In the genomic region with DNA sequence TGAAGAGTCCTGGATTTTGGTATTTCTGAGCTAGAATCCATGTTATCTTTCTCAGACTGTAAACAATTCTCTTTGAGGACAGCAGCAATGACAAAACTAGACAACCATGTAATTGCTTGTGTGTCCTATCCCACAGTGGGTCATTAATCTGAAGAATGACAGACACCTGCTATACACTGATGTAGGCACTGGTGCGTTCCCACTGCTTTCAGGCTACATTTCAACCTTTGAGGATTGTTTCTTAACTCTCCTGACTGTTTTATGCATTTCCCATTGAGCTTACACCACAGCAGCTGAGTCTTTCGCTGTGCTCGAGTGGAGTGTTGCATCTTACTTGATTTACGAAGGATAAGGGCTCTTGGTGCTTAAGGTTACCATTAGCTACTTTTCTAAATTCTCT, we compare ENCODE assay signal across 24 mouse cellular contexts.
A peak's percentile ranks its signal among the peaks of the same experiment; 100 is the strongest.
DNase-seq lines count a peak whose midpoint lies in the region; ATAC-seq lines count a peak whose summit lies in the region.
"Had no signal": no experiment of that assay in that cellular context is flagged by ENCODE, and none has a peak within 500 bp of the region (broad histone marks: within the 10 kb centered on the region; RNA-seq: fewer than 3 reads in every experiment).

No protein-coding gene starts in this region.

- intact Hi-C loops in heart, postnatal 14 days (cut with DNase I), result loop anchor here (2.0 to 5.0 kb wide), 4 partner anchors 90 to 440 kb away; no protein-coding TSS in a partner anchor

- DNase-seq in heart, embryonic 10.5 days (ENCODE audit: low spot score), result peak; percentile 31
- DNase-seq in heart, postnatal 14 days, result no peak
- DNase-seq in kidney, postnatal 25 days, result no peak
- no peak for DNase-seq in neural tube, embryonic 11.5 days (ENCODE audit: low spot score)
- DNase-seq in neural tube, embryonic 10.5 days (ENCODE audit: extremely low spot score, low spot score), result no peak
- DNase-seq in layer of hippocampus, adult 18-20 months (ENCODE audit: low spot score in 2 of 2), result no peak
- DNase-seq: adrenal gland, adult 2 months; adrenal gland, postnatal 14 days; cerebellum, adult 11 months; cerebellum, adult 2 months; cerebellum, adult 9-11 months; cerebellum, postnatal 25 days; gastrocnemius, postnatal 10 days; gastrocnemius, postnatal 36 days had no signal

- no peak overlapping the region for H3K4me3 ChIP-seq in heart, embryonic 10.5 days
- no peak overlapping the region for H3K4me3 ChIP-seq in kidney, embryonic 16.5 days (ENCODE audit: low read length)
- H3K4me3 ChIP-seq in neural tube, embryonic 11.5 days (ENCODE audit: low read depth, low read length), result no peak overlapping the region
- H3K4me3 ChIP-seq: embryonic facial prominence, embryonic 12.5 days; embryonic facial prominence, embryonic 15.5 days; forebrain, embryonic 12.5 days; heart, embryonic 12.5 days; heart, embryonic 15.5 days; hindbrain, embryonic 12.5 days; hindbrain, embryonic 15.5 days had no signal

- H3K4me2 ChIP-seq in kidney, embryonic 16.5 days (replicated peaks; ENCODE audit: low read depth, low read length), result no peak overlapping the region
- H3K4me2 ChIP-seq in neural tube, embryonic 11.5 days (ENCODE audit: low read depth), result no peak overlapping the region
- H3K4me2 ChIP-seq: embryonic facial prominence, embryonic 12.5 days; embryonic facial prominence, embryonic 15.5 days; forebrain, embryonic 12.5 days; heart, embryonic 12.5 days; heart, embryonic 15.5 days; hindbrain, embryonic 12.5 days; hindbrain, embryonic 15.5 days had no signal

- no peaks in the 10 kb centered on the region for H3K36me3 ChIP-seq in heart, embryonic 10.5 days
- no peaks in the 10 kb centered on the region for H3K36me3 ChIP-seq in kidney, embryonic 16.5 days (ENCODE audit: insufficient read depth, low read length)
- no peaks in the 10 kb centered on the region for H3K36me3 ChIP-seq in neural tube, embryonic 11.5 days (ENCODE audit: control insufficient read depth, insufficient read depth, low read length)
- H3K36me3 ChIP-seq: embryonic facial prominence, embryonic 12.5 days; embryonic facial prominence, embryonic 15.5 days; forebrain, embryonic 12.5 days; heart, embryonic 12.5 days; heart, embryonic 15.5 days; hindbrain, embryonic 12.5 days; hindbrain, embryonic 15.5 days had no signal

- WGBS in heart, embryonic 10.5 days, result 84% methylated on average over 4 of the region's 4 CpGs
- WGBS in kidney, embryonic 16.5 days, result 29% methylated on average over 4 of the region's 4 CpGs
- WGBS in neural tube, embryonic 11.5 days, result 51% methylated on average over 4 of the region's 4 CpGs

- H3K27ac ChIP-seq in heart, embryonic 10.5 days, result no peak overlapping the region
- H3K27ac ChIP-seq in kidney, embryonic 16.5 days (ENCODE audit: low read length), result no peak overlapping the region
- no peak overlapping the region for H3K27ac ChIP-seq in neural tube, embryonic 11.5 days (ENCODE audit: low read depth, low read length)
- H3K27ac ChIP-seq: embryonic facial prominence, embryonic 12.5 days; embryonic facial prominence, embryonic 15.5 days; forebrain, embryonic 12.5 days; heart, embryonic 15.5 days; hindbrain, embryonic 12.5 days; hindbrain, embryonic 15.5 days had no signal

- no peak overlapping the region for H3K9ac ChIP-seq in kidney, embryonic 16.5 days (replicated peaks; ENCODE audit: low read length)
- H3K9ac ChIP-seq in neural tube, embryonic 11.5 days (ENCODE audit: low read length), result no peak overlapping the region
- H3K9ac ChIP-seq: embryonic facial prominence, embryonic 12.5 days; embryonic facial prominence, embryonic 15.5 days; forebrain, embryonic 12.5 days; heart, embryonic 12.5 days; heart, embryonic 15.5 days; hindbrain, embryonic 12.5 days; hindbrain, embryonic 15.5 days had no signal

- ATAC-seq in kidney, embryonic 16.5 days (ENCODE audit: low FRiP score, low TSS enrichment), result peak; percentile 53; the same call in 1 of the 2 replicates
- ATAC-seq in neural tube, embryonic 11.5 days (ENCODE audit: insufficient read depth, low FRiP score, low TSS enrichment), result peak; percentile 56; the same call in 1 of the 2 replicates
- ATAC-seq: CD4-positive, CD25-positive, alpha-beta regulatory T cell, adult 4 months; forebrain, embryonic 16.5 days had no signal

- no peaks in the 10 kb centered on the region for H3K9me3 ChIP-seq in heart, embryonic 10.5 days
- H3K9me3 ChIP-seq in kidney, embryonic 16.5 days (ENCODE audit: low read length), result no peaks in the 10 kb centered on the region
- no peaks in the 10 kb centered on the region for H3K9me3 ChIP-seq in neural tube, embryonic 11.5 days (ENCODE audit: control insufficient read depth, low read length)
- H3K9me3 ChIP-seq: embryonic facial prominence, embryonic 12.5 days; embryonic facial prominence, embryonic 15.5 days; forebrain, embryonic 12.5 days; heart, embryonic 12.5 days; heart, embryonic 15.5 days; hindbrain, embryonic 12.5 days; hindbrain, embryonic 15.5 days had no signal

- H3K4me1 ChIP-seq in heart, embryonic 10.5 days, result no peaks in the 10 kb centered on the region
- H3K4me1 ChIP-seq in kidney, embryonic 16.5 days (ENCODE audit: insufficient read depth, low read length), result peaks cover 13% of the 10 kb centered on the region
- no peaks in the 10 kb centered on the region for H3K4me1 ChIP-seq in neural tube, embryonic 11.5 days (ENCODE audit: control insufficient read depth, insufficient read depth, low read length)
- H3K4me1 ChIP-seq: embryonic facial prominence, embryonic 12.5 days; embryonic facial prominence, embryonic 15.5 days; heart, embryonic 12.5 days; heart, embryonic 15.5 days; hindbrain, embryonic 15.5 days had no signal

- H3K27me3 ChIP-seq in heart, embryonic 10.5 days (ENCODE audit: insufficient read depth, poor library complexity, severe bottlenecking), result peaks cover 3% of the 10 kb centered on the region; the same call in 1 of the 2 replicates
- H3K27me3 ChIP-seq in kidney, embryonic 16.5 days (ENCODE audit: insufficient read depth, low read length), result no peaks in the 10 kb centered on the region
- H3K27me3 ChIP-seq in neural tube, embryonic 11.5 days (ENCODE audit: control insufficient read depth, insufficient read depth, low read length), result no peaks in the 10 kb centered on the region
- H3K27me3 ChIP-seq: embryonic facial prominence, embryonic 12.5 days; embryonic facial prominence, embryonic 15.5 days; forebrain, embryonic 12.5 days; heart, embryonic 12.5 days; heart, embryonic 15.5 days; hindbrain, embryonic 12.5 days; hindbrain, embryonic 15.5 days had no signal
